Mouse (Mus musculus): ENCODE measurements at regions not wholly inside any gene's neighbourhood (a gene's known extent, or its start where the extent isn't known, plus 50 kb on each side); places are given as distances from the start of the nearest gene placed in this dataset.

DNA sequence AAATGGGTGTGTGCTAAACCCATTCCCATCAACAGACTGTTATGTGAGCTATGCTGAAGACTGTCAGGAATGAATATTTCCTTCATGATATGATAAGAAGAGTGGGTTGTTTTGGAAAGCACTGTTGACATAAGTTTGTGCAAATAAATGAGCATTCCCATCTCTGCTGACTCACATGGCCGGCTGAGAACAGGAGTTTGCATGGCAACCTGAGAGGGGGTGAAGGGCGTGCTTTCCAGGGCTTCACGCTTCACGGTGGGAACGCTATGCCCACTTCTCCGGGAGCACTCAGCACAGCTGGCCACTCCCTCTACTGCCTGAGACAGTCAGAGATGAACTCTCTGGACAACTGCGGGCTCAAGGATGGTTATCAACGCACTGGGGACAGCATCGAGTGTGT is 348.9 kb upstream of the Slc24a5 start:
- no peak for TF ChIP-seq MYOD1 (IDR thresholded peaks at IDR 0.05; ENCODE audit: control insufficient read depth, insufficient read length, low read depth)
- no peak for TF ChIP-seq CTCF (IDR thresholded peaks at IDR 0.05; ENCODE audit: control insufficient read depth, insufficient read depth, insufficient read length)
- no peak for TF ChIP-seq FOSL1 (IDR thresholded peaks at IDR 0.05; ENCODE audit: insufficient read depth, low read length, poor library complexity, severe bottlenecking)
- TF ChIP-seq CEBPB (IDR thresholded peaks at IDR 0.05; ENCODE audit: low read depth): no peak
- no peak for TF ChIP-seq MYOG (IDR thresholded peaks at IDR 0.05; ENCODE audit: control insufficient read depth, extremely low read depth, insufficient read length)
- TF ChIP-seq MAX (IDR thresholded peaks at IDR 0.05): no peak
- TF ChIP-seq USF1 (IDR thresholded peaks at IDR 0.05; ENCODE audit: low read depth): no peak
- H3ac ChIP-seq (ENCODE audit: control insufficient read depth, insufficient read length, low read depth): no peak overlapping the region
- H3K36me3 ChIP-seq (ENCODE audit: control insufficient read depth, insufficient read depth): no peaks in the 10 kb centered on the region
- H3K79me2 ChIP-seq (ENCODE audit: control insufficient read depth, insufficient read depth): no peaks in the 10 kb centered on the region
- H3K79me3 ChIP-seq (ENCODE audit: low read depth): no peaks in the 10 kb centered on the region
- peak overlapping the region; percentile 0 for H3K4me3 ChIP-seq (ENCODE audit: insufficient read depth, poor library complexity, severe bottlenecking)
- H3K27me3 ChIP-seq (ENCODE audit: control insufficient read depth, insufficient read depth, insufficient read length): no peaks in the 10 kb centered on the region

DNA sequence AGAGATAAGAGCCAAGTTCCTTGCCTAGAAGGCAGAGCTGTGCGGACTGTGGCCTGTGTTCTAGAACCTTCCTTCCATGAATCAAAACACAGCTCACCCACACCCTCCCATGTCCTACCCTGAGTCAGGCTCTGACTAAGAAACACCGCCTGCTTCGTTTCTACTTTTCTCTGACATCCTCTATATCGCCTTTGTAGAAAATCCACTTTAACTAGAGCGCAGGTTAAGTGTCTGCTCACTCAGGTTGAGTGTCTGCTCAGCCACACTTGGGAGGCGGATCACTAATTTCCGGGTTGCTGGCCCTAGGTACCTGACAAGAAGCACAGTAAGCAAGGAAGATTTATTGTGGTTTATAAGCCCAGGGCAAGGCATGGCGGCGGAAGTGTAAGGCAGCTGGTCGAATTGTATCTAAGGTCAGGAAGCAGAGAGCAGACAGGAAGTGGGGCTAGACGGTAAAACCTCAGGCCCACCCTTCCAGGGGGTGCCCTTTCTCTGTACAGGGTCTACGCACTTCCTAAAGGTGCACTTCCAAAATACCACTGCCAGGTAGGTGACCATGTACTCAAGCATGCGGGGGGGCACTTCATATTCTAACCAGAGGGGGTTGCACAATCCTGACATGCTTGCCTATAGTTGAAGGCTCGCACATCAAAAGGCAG is 348.0 kb upstream of the Slc24a5 start:
- no peak overlapping the region for H3K4me3 ChIP-seq (ENCODE audit: insufficient read depth, poor library complexity, severe bottlenecking)
- H3K79me2 ChIP-seq (ENCODE audit: control insufficient read depth, insufficient read depth): no peaks in the 10 kb centered on the region
- H3K27me3 ChIP-seq (ENCODE audit: control insufficient read depth, insufficient read depth, insufficient read length): no peaks in the 10 kb centered on the region
- H3ac ChIP-seq (ENCODE audit: control insufficient read depth, insufficient read length, low read depth): no peak overlapping the region
- H3K79me3 ChIP-seq (ENCODE audit: low read depth): no peaks in the 10 kb centered on the region
- H3K36me3 ChIP-seq (ENCODE audit: control insufficient read depth, insufficient read depth): no peaks in the 10 kb centered on the region
- TF ChIP-seq MAX (IDR thresholded peaks at IDR 0.05): no peak
- TF ChIP-seq CEBPB (IDR thresholded peaks at IDR 0.05; ENCODE audit: low read depth): no peak
- TF ChIP-seq USF1 (IDR thresholded peaks at IDR 0.05; ENCODE audit: low read depth): no peak
- TF ChIP-seq CTCF (IDR thresholded peaks at IDR 0.05; ENCODE audit: control insufficient read depth, insufficient read depth, insufficient read length): no peak

DNA sequence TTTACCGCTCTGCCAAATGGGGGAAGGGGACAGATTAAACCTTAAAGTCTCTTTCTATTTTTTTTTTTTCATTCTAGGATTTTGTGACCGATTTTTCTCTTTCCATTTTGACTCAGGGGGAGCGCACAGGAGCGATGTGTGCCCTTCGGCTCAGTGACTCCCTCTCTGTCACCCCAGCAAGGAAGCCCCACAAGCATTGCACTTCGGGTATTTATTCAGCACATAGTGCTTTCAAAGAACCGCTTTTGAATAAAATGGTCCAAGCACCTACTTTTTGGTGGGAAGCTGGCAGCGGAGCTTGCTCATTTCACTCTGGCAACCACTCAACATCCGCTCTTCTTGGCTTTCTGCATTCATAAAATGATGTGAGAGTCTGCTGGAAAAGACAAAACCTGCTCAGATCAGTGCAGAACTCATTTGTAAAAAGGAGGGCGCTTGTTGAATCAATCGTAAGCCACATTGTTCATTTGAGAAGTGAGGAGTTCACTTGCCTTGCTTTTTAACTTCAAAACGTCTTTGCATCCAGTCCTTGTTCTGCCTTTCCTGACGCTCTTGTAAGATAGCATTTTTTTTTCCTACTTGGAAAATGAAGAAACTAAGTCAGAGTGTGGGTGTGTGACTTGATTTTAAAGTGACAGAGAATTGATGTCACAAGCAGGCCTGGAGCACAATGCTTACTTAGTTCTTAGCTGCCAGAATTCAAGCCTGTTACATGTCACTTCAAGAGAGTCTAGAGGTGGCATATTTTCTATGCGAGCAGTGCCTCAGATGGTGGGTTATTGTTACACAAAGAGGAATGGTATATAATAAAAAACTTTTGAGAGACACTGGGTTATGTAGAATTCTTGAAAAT is 347.1 kb upstream of the Slc24a5 start:
- H3K79me3 ChIP-seq (ENCODE audit: low read depth): no peaks in the 10 kb centered on the region
- no peak overlapping the region for H3ac ChIP-seq (ENCODE audit: control insufficient read depth, insufficient read length, low read depth)
- no peak overlapping the region for H3K4me3 ChIP-seq (ENCODE audit: insufficient read depth, poor library complexity, severe bottlenecking)
- H3K27me3 ChIP-seq (ENCODE audit: control insufficient read depth, insufficient read depth, insufficient read length): no peaks in the 10 kb centered on the region
- H3K79me2 ChIP-seq (ENCODE audit: control insufficient read depth, insufficient read depth): no peaks in the 10 kb centered on the region
- no peak for TF ChIP-seq MYOD1 (IDR thresholded peaks at IDR 0.05; ENCODE audit: control insufficient read depth, insufficient read length, low read depth)
- no peak for TF ChIP-seq MYOG (IDR thresholded peaks at IDR 0.05; ENCODE audit: control insufficient read depth, extremely low read depth, insufficient read length)
- no peak for TF ChIP-seq CTCF (IDR thresholded peaks at IDR 0.05; ENCODE audit: control insufficient read depth, insufficient read depth, insufficient read length)
- no peak for TF ChIP-seq CEBPB (IDR thresholded peaks at IDR 0.05; ENCODE audit: low read depth)
- no peak for TF ChIP-seq USF1 (IDR thresholded peaks at IDR 0.05; ENCODE audit: low read depth)
- TF ChIP-seq FOSL1 (IDR thresholded peaks at IDR 0.05; ENCODE audit: insufficient read depth, low read length, poor library complexity, severe bottlenecking): no peak
- no peak for TF ChIP-seq MAX (IDR thresholded peaks at IDR 0.05)
- no peaks in the 10 kb centered on the region for H3K36me3 ChIP-seq (ENCODE audit: control insufficient read depth, insufficient read depth)

DNA sequence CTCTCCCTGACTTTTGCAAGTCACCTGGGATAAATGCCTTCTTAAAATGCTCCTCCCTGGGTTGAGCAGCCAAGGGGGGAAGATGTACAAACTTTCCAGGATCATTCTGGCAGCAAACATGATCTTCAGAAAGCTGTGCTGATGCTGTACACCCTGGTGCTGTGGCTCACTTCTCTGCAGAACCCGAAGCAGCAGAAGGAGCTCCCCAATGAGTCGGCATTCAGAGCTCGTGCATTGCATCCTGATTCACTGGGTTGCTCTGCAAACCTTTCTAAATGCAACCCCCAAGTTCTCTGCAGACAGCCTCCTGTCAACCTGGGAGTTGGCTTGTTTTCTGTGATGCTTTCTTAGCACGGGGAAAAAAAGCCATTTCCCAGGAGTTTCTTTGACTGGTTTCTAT is 343.8 kb upstream of the Slc24a5 start:
- Histone ChIP-seq H3K36me3 (ENCODE audit: control insufficient read depth, insufficient read depth) (no peaks in the 10 kb centered on the region), H3K79me2 (ENCODE audit: control insufficient read depth, insufficient read depth) (no peaks in the 10 kb centered on the region), H3K79me3 (ENCODE audit: low read depth) (no peaks in the 10 kb centered on the region), H3K4me3 (ENCODE audit: insufficient read depth, poor library complexity, severe bottlenecking) (no peak overlapping the region), H3ac (ENCODE audit: control insufficient read depth, insufficient read length, low read depth) (no peak overlapping the region), H3K27me3 (ENCODE audit: control insufficient read depth, insufficient read depth, insufficient read length) (no peaks in the 10 kb centered on the region)
- TF ChIP-seq CTCF (IDR thresholded peaks at IDR 0.05; ENCODE audit: control insufficient read depth, insufficient read depth, insufficient read length) (no peak), MAX (IDR thresholded peaks at IDR 0.05) (no peak), MYOG (IDR thresholded peaks at IDR 0.05; ENCODE audit: control insufficient read depth, extremely low read depth, insufficient read length) (no peak), USF1 (IDR thresholded peaks at IDR 0.05; ENCODE audit: low read depth) (no peak), FOSL1 (IDR thresholded peaks at IDR 0.05; ENCODE audit: insufficient read depth, low read length, poor library complexity, severe bottlenecking) (no peak), MYOD1 (IDR thresholded peaks at IDR 0.05; ENCODE audit: control insufficient read depth, insufficient read length, low read depth) (no peak), CEBPB (IDR thresholded peaks at IDR 0.05; ENCODE audit: low read depth) (no peak)

DNA sequence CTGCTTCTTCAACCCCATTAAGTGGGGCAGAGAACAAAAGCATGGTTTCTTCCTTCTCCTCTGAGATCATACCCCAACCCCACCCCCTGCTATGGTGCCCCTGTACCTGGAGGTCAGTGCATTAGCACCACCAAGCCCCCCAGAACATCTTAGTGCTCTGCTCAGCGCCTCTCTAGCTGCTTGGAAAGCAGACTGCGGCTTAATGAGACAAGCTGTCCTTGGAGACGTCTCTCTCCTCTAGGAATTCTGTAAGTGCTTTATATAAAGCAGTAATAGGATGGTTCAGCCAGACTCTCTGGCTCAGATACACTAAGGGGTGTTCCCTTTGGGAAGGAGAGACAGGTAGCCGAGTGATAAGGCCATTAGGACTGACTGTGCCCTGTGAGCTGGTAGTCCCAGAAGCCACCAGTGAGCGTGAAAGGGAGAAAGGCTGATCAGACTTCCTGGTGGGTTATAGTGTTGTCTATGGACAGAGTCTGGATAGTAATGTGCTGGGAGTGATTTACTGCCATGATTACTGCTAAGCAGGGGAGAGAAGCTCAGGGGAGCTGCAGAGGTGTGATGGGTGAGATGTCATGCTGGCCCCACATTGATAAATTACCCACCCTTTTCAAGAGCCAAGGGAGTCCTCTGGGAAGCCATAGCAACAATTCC is 343.0 kb upstream of the Slc24a5 start:
- Histone ChIP-seq H3K36me3 (ENCODE audit: control insufficient read depth, insufficient read depth) (no peaks in the 10 kb centered on the region), H3K4me3 (ENCODE audit: insufficient read depth, poor library complexity, severe bottlenecking) (no peak overlapping the region), H3K27me3 (ENCODE audit: control insufficient read depth, insufficient read depth, insufficient read length) (no peaks in the 10 kb centered on the region), H3K79me3 (ENCODE audit: low read depth) (no peaks in the 10 kb centered on the region), H3ac (ENCODE audit: control insufficient read depth, insufficient read length, low read depth) (no peak overlapping the region), H3K79me2 (ENCODE audit: control insufficient read depth, insufficient read depth) (no peaks in the 10 kb centered on the region)
- TF ChIP-seq FOSL1 (IDR thresholded peaks at IDR 0.05; ENCODE audit: insufficient read depth, low read length, poor library complexity, severe bottlenecking) (no peak), MYOG (IDR thresholded peaks at IDR 0.05; ENCODE audit: control insufficient read depth, extremely low read depth, insufficient read length) (no peak), MAX (IDR thresholded peaks at IDR 0.05) (no peak), USF1 (IDR thresholded peaks at IDR 0.05; ENCODE audit: low read depth) (no peak), CTCF (IDR thresholded peaks at IDR 0.05; ENCODE audit: control insufficient read depth, insufficient read depth, insufficient read length) (no peak), CEBPB (IDR thresholded peaks at IDR 0.05; ENCODE audit: low read depth) (no peak), MYOD1 (IDR thresholded peaks at IDR 0.05; ENCODE audit: control insufficient read depth, insufficient read length, low read depth) (no peak)
